Mouse (Mus musculus) heart, embryonic 12.5 days (tissue): Measurements from ENCODE around the gene Inpp5f. TPM values are rescaled to one million over a fixed set of nuclear protein-coding genes. Genes with fewer than 3 reads are reported as not detected.

Experiments used
- ATAC-seq: fragments of 200-750 bp; cut with Nextera tagmentation; 2 replicates; pipeline ENCODE4 v1.8.0; 2017; ENCODE audit warnings: moderate TSS enrichment, moderate library complexity; ENCODE audit not compliant: insufficient number of reproducible peaks, low FRiP score
- H3K27ac ChIP-seq: fragments of 300-500 bp; sonication (generic); 2 replicates; pipeline ENCODE4 v1.5.1; 2016; ENCODE audit warnings: mild to moderate bottlenecking, moderate library complexity; ENCODE audit not compliant: poor library complexity, severe bottlenecking
- H3K27me3 ChIP-seq: fragments of 300-500 bp; sonication (generic); replicated peaks from 2 replicates; pipeline ENCODE4 v1.6.1; 2016; ENCODE audit warnings: mild to moderate bottlenecking, moderate library complexity
- H3K36me3 ChIP-seq: fragments of 300-500 bp; sonication (generic); 2 replicates; pipeline ENCODE4 v1.6.1; 2016; ENCODE audit warnings: mild to moderate bottlenecking, moderate library complexity
- H3K4me1 ChIP-seq: fragments of 300-500 bp; sonication (generic); replicated peaks from 2 replicates; pipeline ENCODE4 v1.6.1; 2016; ENCODE audit warnings: mild to moderate bottlenecking
- H3K4me2 ChIP-seq: fragments of 300-500 bp; sonication (generic); 2 replicates; pipeline ENCODE4 v1.6.1; 2016; ENCODE audit warnings: mild to moderate bottlenecking, moderate library complexity
- H3K4me3 ChIP-seq: fragments of 300-500 bp; sonication (generic); 2 replicates; pipeline ENCODE4 v1.5.1; 2016; ENCODE audit warnings: mild to moderate bottlenecking
- H3K9ac ChIP-seq: fragments of 300-500 bp; sonication (generic); 2 replicates; pipeline ENCODE4 v1.6.1; 2016; ENCODE audit warnings: mild to moderate bottlenecking, moderate library complexity
- H3K9me3 ChIP-seq: fragments of 300-500 bp; sonication (generic); replicated peaks from 2 replicates; pipeline ENCODE4 v1.6.1; 2016; ENCODE audit warnings: mild to moderate bottlenecking, moderate library complexity
- WGBS: fragments of 180-500 bp; shearing (Covaris S2); methylation state at CpG from one replicate; pipeline ENCODE4 v1.1.7; 2016; 5-methylcytosine and 5-hydroxymethylcytosine counted together
- polyA plus RNA-seq: library from polyadenylated mRNA; unstranded; fragments of >200 nt; fragmentation: Nextera tagmentation; extraction: Ambion mirVana; gene quantifications from 2 replicates; pipeline ENCODE4 v1.2.1, GENCODE M21; 2016

Inpp5f gene
- polyA plus RNA-seq, 1 experiment from 2014 or later: 12.1 TPM

DNA sequence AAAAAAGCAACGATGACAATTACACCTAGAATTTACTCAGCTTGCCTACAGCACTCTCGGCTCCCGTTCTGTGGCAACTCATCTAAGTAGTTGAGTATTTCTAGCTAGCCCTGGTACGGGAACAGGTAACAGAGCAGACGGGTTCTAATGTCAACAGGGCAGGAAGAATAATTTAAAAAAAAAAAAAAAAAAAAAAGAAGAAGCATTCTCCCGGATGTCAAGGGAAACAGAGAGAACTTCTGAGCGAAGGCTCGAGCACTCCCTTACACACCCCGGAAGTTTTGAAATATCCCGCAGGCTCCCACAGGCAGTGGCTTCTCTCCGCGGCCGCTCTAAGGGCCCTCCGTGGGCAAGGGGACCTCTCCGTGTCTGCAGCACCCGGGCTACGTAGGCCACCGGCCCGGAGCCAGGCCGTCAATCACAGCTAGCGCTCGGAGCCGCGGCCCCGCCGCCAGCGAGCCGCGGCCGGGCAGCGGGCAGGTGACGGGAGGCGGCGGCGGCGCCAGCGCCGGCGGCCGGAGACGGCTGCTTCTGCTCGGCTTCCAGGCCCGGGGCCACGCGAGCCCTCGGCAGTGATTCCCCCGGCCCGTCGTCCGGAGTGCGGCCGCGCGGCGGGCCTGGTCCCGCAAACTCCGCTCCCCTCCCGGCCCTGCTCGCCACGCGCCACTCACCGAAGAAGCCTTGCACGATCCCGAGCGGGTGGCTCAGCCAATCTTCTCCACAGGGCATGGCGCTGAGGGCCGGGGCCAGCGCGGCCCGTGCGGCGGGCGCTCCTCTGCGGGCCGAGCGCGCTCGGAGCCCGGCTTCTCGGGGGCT is 128.5 kb downstream of the Inpp5f start:
- peaks cover 3% of the 10 kb centered on the region; the same call in 1 of the 2 replicates for H3K36me3 ChIP-seq
- H3K9ac ChIP-seq: peak overlapping the region; percentile 99
- 0% methylated on average over 75 of the region's 80 CpGs for WGBS
- H3K4me3 ChIP-seq: peak overlapping the region; percentile 87
- peak overlapping the region; percentile 86 for H3K27ac ChIP-seq
- H3K4me1 ChIP-seq: peaks cover 27% of the 10 kb centered on the region
- no peaks in the 10 kb centered on the region for H3K9me3 ChIP-seq
- H3K27me3 ChIP-seq: 0 out of 2 replicates have a peak, but pooled peaks cover 8% of the 10 kb centered on the region
- peak; percentile 37 for ATAC-seq
- peak overlapping the region; percentile 92 for H3K4me2 ChIP-seq

DNA sequence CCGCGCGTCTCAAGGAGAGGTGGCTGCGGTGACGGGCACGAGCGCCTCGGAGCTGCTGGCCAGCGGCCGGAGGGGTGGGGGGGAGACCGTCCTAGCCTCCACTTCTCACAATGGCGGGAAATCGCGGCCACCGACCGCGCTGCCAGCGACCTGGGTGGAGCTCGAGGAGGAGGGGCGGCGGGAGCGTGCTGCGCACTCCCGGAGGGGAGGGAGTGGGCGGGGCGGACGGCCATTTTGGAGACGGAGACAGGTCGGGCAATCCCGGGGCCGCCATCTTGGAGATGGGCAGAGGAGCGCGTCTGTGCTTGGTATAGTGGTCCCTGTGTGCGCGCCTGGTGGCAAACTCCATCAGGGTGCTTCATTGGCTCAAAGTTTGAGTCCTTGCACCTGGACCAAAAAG is 129.2 kb downstream of the Inpp5f start, which contains the start of gene Mcmbp:
Gene Mcmbp, minus strand, starts transcription at position 162 of the 400 bp plus-strand sequence.
- ATAC-seq: peak; percentile 90
- Histone ChIP-seq H3K4me2 (peak within 1 kb of the TSS; percentile 92), H3K27me3 (0 out of 2 replicates have a peak, but pooled peaks cover 8% of the 10 kb centered on the region), H3K4me3 (peak within 1 kb of the TSS; percentile 87), H3K9ac (peak within 1 kb of the TSS; percentile 99), H3K4me1 (peaks cover 27% of the 10 kb centered on the region), H3K9me3 (no peaks in the 10 kb centered on the region), H3K27ac (peak within 1 kb of the TSS; percentile 86), H3K36me3 (no peaks in the 10 kb centered on the region)
- WGBS: under 1% methylated on average over 34 of the region's 35 CpGs

DNA sequence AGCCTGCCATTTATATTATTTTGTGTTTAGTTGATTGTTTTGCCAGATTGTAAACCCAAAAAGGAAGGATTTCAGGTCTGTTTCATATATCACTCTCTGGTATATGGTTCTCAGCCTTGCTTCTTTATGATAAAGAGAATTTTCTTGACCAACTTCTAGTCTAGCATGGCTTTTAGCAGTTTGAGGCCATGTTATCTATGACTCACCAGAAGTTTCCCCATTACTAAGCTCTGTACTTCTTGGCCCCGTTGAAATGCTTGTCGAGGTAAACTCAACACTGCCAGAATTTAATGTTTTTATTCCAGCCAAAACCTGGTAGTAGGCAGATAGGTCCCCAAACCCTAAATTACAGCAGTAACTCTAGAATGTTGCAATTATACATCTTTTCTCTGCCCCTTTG is 132.8 kb downstream of the Inpp5f start:
- Histone ChIP-seq H3K36me3 (peaks cover 6% of the 10 kb centered on the region; the same call in 1 of the 2 replicates), H3K4me2 (peak overlapping the region; percentile 93), H3K27ac (no peak overlapping the region), H3K4me3 (peak overlapping the region; percentile 99; the same call in 1 of the 2 replicates), H3K27me3 (0 out of 2 replicates have a peak, but pooled peaks cover 8% of the 10 kb centered on the region), H3K4me1 (peaks cover 39% of the 10 kb centered on the region), H3K9ac (no peak overlapping the region), H3K9me3 (no peaks in the 10 kb centered on the region)
- 58% methylated on average over 2 of the region's 2 CpGs for WGBS
- no peak for ATAC-seq

DNA sequence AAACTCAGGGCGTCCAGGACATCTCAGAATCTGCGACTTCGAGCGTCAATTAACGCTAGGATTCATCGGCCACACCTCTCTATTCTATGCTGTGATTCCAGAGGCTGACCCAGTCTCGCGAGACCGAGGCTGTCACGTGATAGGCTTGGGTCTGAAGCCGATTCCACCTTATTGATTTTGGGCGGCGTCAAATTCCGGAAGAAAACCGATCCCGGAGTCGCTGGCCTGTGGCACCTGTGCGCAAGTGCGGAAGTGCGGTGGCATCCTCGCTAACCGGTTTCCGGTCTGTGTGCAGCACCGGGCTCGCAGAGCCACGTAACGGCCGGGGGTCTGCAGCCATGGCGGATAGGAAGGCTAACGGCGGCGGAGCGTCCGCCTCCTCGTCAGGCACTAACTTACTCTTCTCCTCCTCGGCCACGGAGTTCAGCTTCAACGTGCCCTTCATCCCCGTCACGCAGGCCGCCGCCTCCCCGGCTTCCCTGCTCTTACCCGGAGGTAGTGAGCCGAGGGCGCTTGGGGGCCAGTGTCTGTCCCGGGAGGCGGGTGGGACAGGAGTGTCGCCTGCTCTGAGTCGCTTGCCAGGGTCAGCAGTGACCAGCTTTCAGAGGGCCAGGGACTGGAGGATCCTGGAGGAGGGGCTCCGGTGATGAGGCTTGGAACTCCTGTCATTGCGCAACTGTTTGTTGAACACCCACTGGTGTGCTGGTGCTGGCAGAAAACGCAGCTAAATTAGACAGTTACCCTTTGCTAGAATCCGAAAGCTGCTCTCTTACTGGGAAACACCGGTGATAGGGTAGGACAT is 133.8 kb downstream of the Inpp5f start, which contains the start of gene Sec23ip:
Gene Sec23ip, plus strand, starts transcription at position 260 of the 802 bp plus-strand sequence.
- H3K9ac ChIP-seq: peak within 1 kb of the TSS; percentile 87
- H3K27me3 ChIP-seq: 0 out of 2 replicates have a peak, but pooled peaks cover 8% of the 10 kb centered on the region
- H3K9me3 ChIP-seq: no peaks in the 10 kb centered on the region
- H3K4me3 ChIP-seq: peak within 1 kb of the TSS; percentile 99
- H3K4me2 ChIP-seq: peak within 1 kb of the TSS; percentile 93
- peaks cover 40% of the 10 kb centered on the region for H3K4me1 ChIP-seq
- under 1% methylated on average over 55 of the region's 55 CpGs for WGBS
- peak; percentile 84 for ATAC-seq
- H3K27ac ChIP-seq: peak within 1 kb of the TSS; percentile 75
- H3K36me3 ChIP-seq: peaks cover 6% of the 10 kb centered on the region

Other genes starting within 250 kb of the Inpp5f start
- gene Rgs10, start 192.6 kb upstream of the Inpp5f start, polyA plus RNA-seq: 13.3 and 14.0 TPM in 2 replicates
- 20.6 and 21.9 TPM in 2 replicates for gene Tial1, start 149.6 kb upstream of the Inpp5f start, polyA plus RNA-seq
- gene Bag3, start 87.7 kb upstream of the Inpp5f start, polyA plus RNA-seq: 21.3 and 22.0 TPM in 2 replicates
- 46.6 and 49.4 TPM in 2 replicates for gene Mcmbp, start 129.2 kb downstream of the Inpp5f start, polyA plus RNA-seq
- gene Sec23ip, start 133.6 kb downstream of the Inpp5f start, polyA plus RNA-seq: 36.9 and 39.1 TPM in 2 replicates